Mouse (Mus musculus): ENCODE measurements at regions not wholly inside any gene's neighbourhood (a gene's known extent, or its start where the extent isn't known, plus 50 kb on each side); places are given as distances from the start of the nearest gene placed in this dataset.
"Not testable (repeated sequence)": the region's sequence is repeated elsewhere in the genome, so short reads cannot be mapped to it uniquely, and the experiment has no call there.

GRCm38 (mm10) chr14:96656500-96656899 lies 137.6 kb upstream of the Klhl1 start:
- Histone ChIP-seq H3K27ac (ENCODE audit: insufficient read depth, low read depth, low read length) (no peak overlapping the region), H3K4me1 (ENCODE audit: control insufficient read depth, insufficient read depth, low read length) (no peaks in the 10 kb centered on the region), H3K4me3 (ENCODE audit: insufficient read depth, low read length) (no peak overlapping the region)
- no peak for TF ChIP-seq CTCF (IDR thresholded peaks at IDR 0.05; ENCODE audit: low read depth, low read length)
- no peak for TF ChIP-seq POLR2A (IDR thresholded peaks at IDR 0.05; ENCODE audit: borderline replicate concordance, low read depth, low read length)

DNA sequence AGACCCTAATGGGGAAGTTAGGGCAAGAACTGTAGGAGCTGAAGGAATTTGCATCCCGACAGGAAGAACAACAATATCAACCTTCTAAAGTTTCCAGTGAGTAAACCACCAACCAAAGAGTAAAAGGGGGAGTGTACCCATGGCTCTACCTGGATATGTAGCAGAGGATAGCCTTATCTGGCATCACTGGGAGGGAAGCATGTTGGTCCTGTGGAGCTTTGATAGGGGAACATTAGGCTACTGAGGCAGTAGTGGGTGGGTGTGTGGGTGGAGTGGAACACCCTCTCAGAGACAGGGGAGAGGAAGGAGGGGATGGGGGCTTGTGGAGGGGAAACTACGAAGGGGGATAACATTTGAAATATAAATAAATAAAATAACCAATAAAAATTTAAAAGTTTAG lies 111.4 kb upstream of the Klhl1 start:
- no peak for TF ChIP-seq POLR2A (IDR thresholded peaks at IDR 0.05; ENCODE audit: borderline replicate concordance, low read depth, low read length)
- no peak for TF ChIP-seq CTCF (IDR thresholded peaks at IDR 0.05; ENCODE audit: low read depth, low read length)
- Histone ChIP-seq H3K27ac (ENCODE audit: insufficient read depth, low read depth, low read length) (no peak overlapping the region), H3K4me1 (ENCODE audit: control insufficient read depth, insufficient read depth, low read length) (no peaks in the 10 kb centered on the region), H3K4me3 (ENCODE audit: insufficient read depth, low read length) (no peak overlapping the region)

- Histone ChIP-seq H3K4me3 (ENCODE audit: insufficient read depth, low read length) (no peak overlapping the region), H3K4me1 (ENCODE audit: control insufficient read depth, insufficient read depth, low read length) (no peaks in the 10 kb centered on the region), H3K27ac (ENCODE audit: insufficient read depth, low read depth, low read length) (no peak overlapping the region)
- TF ChIP-seq POLR2A (IDR thresholded peaks at IDR 0.05; ENCODE audit: borderline replicate concordance, low read depth, low read length) (no peak), CTCF (IDR thresholded peaks at IDR 0.05; ENCODE audit: low read depth, low read length) (no peak)
Measured at GRCm38 (mm10) chr14:96606736-96607135, 87.8 kb upstream of the Klhl1 start.

DNA sequence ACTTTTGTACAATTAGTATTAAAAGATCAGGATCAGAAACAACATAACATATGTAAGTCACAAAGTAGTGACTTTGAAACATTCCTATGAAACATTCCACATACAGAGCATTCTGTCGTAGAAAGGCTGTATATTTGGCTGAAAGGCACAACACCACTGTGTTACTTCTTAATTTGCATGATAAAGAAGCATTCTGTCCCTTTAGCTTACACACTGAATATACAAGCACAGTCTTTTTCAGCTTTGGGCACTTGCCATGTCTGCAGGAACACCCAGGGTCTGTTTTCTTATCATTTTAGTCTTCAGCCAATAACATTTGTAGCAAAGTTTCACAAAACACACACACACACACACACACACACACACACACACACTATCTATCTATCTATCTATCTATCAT lies 82.2 kb upstream of the Klhl1 start:
- H3K27ac ChIP-seq (ENCODE audit: insufficient read depth, low read depth, low read length); H3K4me1 ChIP-seq (ENCODE audit: control insufficient read depth, insufficient read depth, low read length); H3K4me3 ChIP-seq (ENCODE audit: insufficient read depth, low read length): not testable (repeated sequence)

DNA sequence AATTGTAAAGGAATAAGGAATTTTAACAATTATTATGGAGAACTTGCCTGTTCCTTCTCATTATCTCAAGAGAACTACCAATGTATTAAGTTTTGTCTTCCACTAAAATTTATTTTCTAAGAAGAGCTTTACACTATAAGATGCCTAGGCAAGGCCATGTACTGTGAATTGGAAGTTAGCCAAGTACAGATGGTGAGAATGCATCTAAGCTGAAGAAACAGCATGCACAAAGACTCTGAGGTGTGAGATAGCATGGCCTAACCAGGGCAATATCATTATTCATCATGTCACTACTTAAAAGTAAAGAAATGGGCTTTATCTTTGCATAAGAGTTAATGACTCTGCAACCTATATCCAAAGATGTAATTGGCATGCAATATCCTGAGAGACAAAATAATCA lies 73.1 kb upstream of the Klhl1 start:
- TF ChIP-seq POLR2A (IDR thresholded peaks at IDR 0.05; ENCODE audit: borderline replicate concordance, low read depth, low read length) (no peak), CTCF (IDR thresholded peaks at IDR 0.05; ENCODE audit: low read depth, low read length) (no peak)
- H3K4me1 ChIP-seq (ENCODE audit: control insufficient read depth, insufficient read depth, low read length), result no peaks in the 10 kb centered on the region
- H3K27ac ChIP-seq (ENCODE audit: insufficient read depth, low read depth, low read length), result no peak overlapping the region
- H3K4me3 ChIP-seq (ENCODE audit: insufficient read depth, low read length), result no peak overlapping the region

Measured in bone marrow macrophage, adult 2 months (primary cell).